Mouse (Mus musculus) heart, embryonic 11.5 days (tissue): ENCODE measurements around the gene Orm3. TPM values are rescaled to one million over a fixed set of nuclear protein-coding genes. Genes with fewer than 3 reads are reported as not detected.

Experiments
- ATAC-seq: fragments of 200-750 bp; cut with Nextera tagmentation; replicated peaks from 2 replicates; pipeline ENCODE4 v1.8.0; 2017; ENCODE audit warnings: moderate library complexity; ENCODE audit not compliant: insufficient number of reproducible peaks, low FRiP score, low TSS enrichment
- H3K27ac ChIP-seq: fragments of 300-500 bp; sonication (generic); 2 replicates; pipeline ENCODE4 v1.5.1; 2014; ENCODE audit warnings: mild to moderate bottlenecking, low read depth, low read length
- H3K27me3 ChIP-seq: fragments of 300-500 bp; sonication (generic); 2 replicates; pipeline ENCODE4 v1.6.1; 2014; ENCODE audit warnings: mild to moderate bottlenecking, low read length, mixed read lengths; ENCODE audit not compliant: control insufficient read depth, insufficient read depth
- H3K36me3 ChIP-seq: fragments of 300-500 bp; sonication (generic); 2 replicates; pipeline ENCODE4 v1.6.1; 2014; ENCODE audit warnings: mild to moderate bottlenecking, low read length, moderate library complexity, mixed read lengths; ENCODE audit not compliant: control insufficient read depth, insufficient read depth
- H3K4me1 ChIP-seq: fragments of 300-500 bp; sonication (generic); 2 replicates; pipeline ENCODE4 v1.6.1; 2014; ENCODE audit warnings: low read length; ENCODE audit not compliant: control insufficient read depth, insufficient read depth
- H3K4me2 ChIP-seq: fragments of 300-500 bp; sonication (generic); 2 replicates; pipeline ENCODE4 v1.6.1; 2014; ENCODE audit warnings: mild to moderate bottlenecking, moderate library complexity
- H3K4me3 ChIP-seq: fragments of 300-500 bp; sonication (generic); 2 replicates; pipeline ENCODE4 v1.5.1; 2014; ENCODE audit warnings: low read depth, low read length
- H3K9ac ChIP-seq: fragments of 300-500 bp; sonication (generic); 2 replicates; pipeline ENCODE4 v1.6.1; 2014; ENCODE audit warnings: mild to moderate bottlenecking, low read depth, low read length, moderate library complexity
- H3K9me3 ChIP-seq: fragments of 300-500 bp; sonication (generic); replicated peaks from 2 replicates; pipeline ENCODE4 v1.6.1; 2016; ENCODE audit warnings: low read length; ENCODE audit not compliant: control insufficient read depth
- WGBS: fragments of 180-500 bp; shearing (Covaris S2); extraction: QIAGEN DNeasy Blood & Tissue Kit; methylation state at CpG from one replicate; pipeline ENCODE4 v1.1.7; 2014; ENCODE audit not compliant: insufficient replicate concordance; 5-methylcytosine and 5-hydroxymethylcytosine counted together
- polyA plus RNA-seq: library from polyadenylated mRNA; unstranded; fragments of >200 nt; fragmentation: Nextera tagmentation; extraction: Ambion mirVana; gene quantifications from 2 replicates; pipeline ENCODE4 v1.2.1, GENCODE M21; 2014

Gene Orm3
- polyA plus RNA-seq, 1 experiment from 2014 or later: not detected

DNA sequence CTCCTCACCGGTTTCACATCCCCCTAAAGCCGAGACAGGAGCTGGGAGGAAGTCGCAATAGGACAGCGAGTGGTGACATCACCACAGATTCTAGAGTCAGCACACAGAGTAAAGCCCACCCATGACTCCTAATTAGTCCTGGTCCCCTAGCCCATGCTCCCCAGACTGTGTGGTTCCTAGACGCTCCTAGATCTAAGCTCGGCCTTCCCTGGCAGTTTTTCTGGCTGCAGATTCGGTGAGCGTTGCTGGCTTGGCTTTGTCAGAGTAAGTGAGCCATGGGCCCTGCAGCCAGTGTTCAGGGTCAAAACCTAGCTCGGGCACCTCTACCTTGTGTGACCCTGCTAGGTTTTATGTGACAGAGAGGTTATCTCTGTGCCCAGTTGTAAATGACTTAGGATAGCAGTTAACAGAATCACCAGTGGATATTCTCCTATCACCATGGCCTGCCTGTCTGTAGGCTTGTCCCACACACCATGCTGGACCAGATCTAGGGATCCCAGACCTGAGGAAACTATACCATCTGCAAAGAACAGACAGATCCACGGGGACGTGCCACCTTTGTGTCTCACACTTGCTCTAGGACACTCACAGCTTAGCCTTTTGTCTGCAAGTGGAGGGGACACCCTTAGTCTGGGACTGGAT, 34.0 kb downstream of the Orm3 start:
- Histone ChIP-seq H3K27me3 (no peaks in the 10 kb centered on the region), H3K4me1 (peaks cover 6% of the 10 kb centered on the region), H3K9ac (no peak overlapping the region), H3K4me3 (no peak overlapping the region), H3K9me3 (no peaks in the 10 kb centered on the region), H3K36me3 (no peaks in the 10 kb centered on the region; the same call in 1 of the 2 replicates), H3K4me2 (no peak overlapping the region), H3K27ac (no peak overlapping the region)
- 59% methylated on average over 11 of the region's 11 CpGs for WGBS
- no peak for ATAC-seq

- Histone ChIP-seq H3K27me3 (no peaks in the 10 kb centered on the region), H3K9ac (0 out of 2 replicates have a peak overlapping the region, but pooled peaks have one; percentile 18), H3K4me3 (no peak overlapping the region), H3K9me3 (no peaks in the 10 kb centered on the region), H3K36me3 (no peaks in the 10 kb centered on the region; the same call in none of the 2 replicates), H3K27ac (no peak overlapping the region), H3K4me1 (peaks cover 6% of the 10 kb centered on the region), H3K4me2 (no peak overlapping the region)
- ATAC-seq: no peak
- WGBS: 63% methylated on average over 6 of the region's 6 CpGs
These were observed 35.4 kb downstream of the Orm3 start for GRCm38 (mm10) chr4:63391322-63391721.

GRCm38 (mm10) chr4:63397981-63398537, 42.1 kb downstream of the Orm3 start:
- Histone ChIP-seq H3K4me1 (peaks cover 16% of the 10 kb centered on the region), H3K4me2 (no peak overlapping the region), H3K4me3 (no peak overlapping the region), H3K36me3 (no peaks in the 10 kb centered on the region; the same call in 1 of the 2 replicates), H3K27ac (no peak overlapping the region), H3K9me3 (no peaks in the 10 kb centered on the region), H3K9ac (no peak overlapping the region), H3K27me3 (no peaks in the 10 kb centered on the region; the same call in 1 of the 2 replicates)
- 67% methylated on average over 10 of the region's 10 CpGs for WGBS
- ATAC-seq: no peak

- WGBS: 51% methylated on average over 11 of the region's 11 CpGs
- Histone ChIP-seq H3K36me3 (no peaks in the 10 kb centered on the region; the same call in 1 of the 2 replicates), H3K4me2 (no peak overlapping the region), H3K27ac (no peak overlapping the region), H3K27me3 (no peaks in the 10 kb centered on the region; the same call in 1 of the 2 replicates), H3K4me3 (no peak overlapping the region), H3K4me1 (peaks cover 26% of the 10 kb centered on the region), H3K9ac (no peak overlapping the region), H3K9me3 (no peaks in the 10 kb centered on the region)
- no peak for ATAC-seq
These were observed 43.1 kb downstream of the Orm3 start for GRCm38 (mm10) chr4:63398854-63399609.

DNA sequence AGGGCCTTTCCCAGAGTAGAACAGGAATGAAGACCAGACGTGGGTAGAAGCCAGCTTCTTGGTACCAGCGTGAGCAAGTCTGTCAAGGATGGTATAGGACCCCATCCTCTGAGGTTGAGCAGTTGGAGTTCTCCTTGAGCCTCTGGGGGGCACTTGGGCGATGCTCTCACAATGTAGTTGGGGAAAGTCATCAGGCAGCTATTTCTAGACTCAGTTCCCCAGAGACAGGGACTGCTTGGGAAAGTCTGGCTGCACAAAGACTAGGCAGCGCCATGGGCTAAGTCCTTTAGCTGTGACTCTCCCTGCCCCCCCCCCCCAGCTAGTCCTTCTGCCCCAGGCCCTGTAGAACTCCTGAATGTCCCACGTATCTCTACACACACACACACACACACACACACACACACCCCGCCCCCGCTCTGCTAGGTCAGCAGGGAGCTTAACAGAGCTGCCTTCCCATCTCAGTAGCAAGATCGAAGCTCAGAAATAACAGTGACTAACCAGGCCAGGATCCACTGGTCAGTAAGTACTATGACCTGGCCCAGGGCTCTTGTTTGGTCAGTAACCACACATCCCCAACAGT, 43.8 kb downstream of the Orm3 start:
- peaks cover 33% of the 10 kb centered on the region for H3K4me1 ChIP-seq
- H3K36me3 ChIP-seq: no peaks in the 10 kb centered on the region; the same call in 1 of the 2 replicates
- no peak overlapping the region for H3K9ac ChIP-seq
- no peak for ATAC-seq
- no peak overlapping the region for H3K4me2 ChIP-seq
- H3K4me3 ChIP-seq: no peak overlapping the region
- H3K9me3 ChIP-seq: no peaks in the 10 kb centered on the region
- no peaks in the 10 kb centered on the region; the same call in 1 of the 2 replicates for H3K27me3 ChIP-seq
- H3K27ac ChIP-seq: no peak overlapping the region
- 54% methylated on average over 8 of the region's 8 CpGs for WGBS

- no peak for ATAC-seq
- no peaks in the 10 kb centered on the region; the same call in 1 of the 2 replicates for H3K27me3 ChIP-seq
- H3K4me3 ChIP-seq: no peak overlapping the region
- no peaks in the 10 kb centered on the region for H3K9me3 ChIP-seq
- 84% methylated on average over 18 of the region's 18 CpGs for WGBS
- no peak overlapping the region for H3K27ac ChIP-seq
- H3K36me3 ChIP-seq: no peaks in the 10 kb centered on the region; the same call in 1 of the 2 replicates
- H3K4me1 ChIP-seq: peaks cover 41% of the 10 kb centered on the region
- H3K9ac ChIP-seq: no peak overlapping the region
- H3K4me2 ChIP-seq: no peak overlapping the region
These were observed 44.8 kb downstream of the Orm3 start for GRCm38 (mm10) chr4:63400541-63401306.

- Histone ChIP-seq H3K4me2 (peak overlapping the region; percentile 9), H3K4me1 (peaks cover 41% of the 10 kb centered on the region), H3K27ac (no peak overlapping the region), H3K27me3 (no peaks in the 10 kb centered on the region; the same call in 1 of the 2 replicates), H3K36me3 (no peaks in the 10 kb centered on the region), H3K9me3 (no peaks in the 10 kb centered on the region), H3K4me3 (no peak overlapping the region), H3K9ac (no peak overlapping the region)
- 68% methylated on average over 6 of the region's 6 CpGs for WGBS
- ATAC-seq: no peak
These were observed 45.7 kb downstream of the Orm3 start for GRCm38 (mm10) chr4:63401620-63402019.

DNA sequence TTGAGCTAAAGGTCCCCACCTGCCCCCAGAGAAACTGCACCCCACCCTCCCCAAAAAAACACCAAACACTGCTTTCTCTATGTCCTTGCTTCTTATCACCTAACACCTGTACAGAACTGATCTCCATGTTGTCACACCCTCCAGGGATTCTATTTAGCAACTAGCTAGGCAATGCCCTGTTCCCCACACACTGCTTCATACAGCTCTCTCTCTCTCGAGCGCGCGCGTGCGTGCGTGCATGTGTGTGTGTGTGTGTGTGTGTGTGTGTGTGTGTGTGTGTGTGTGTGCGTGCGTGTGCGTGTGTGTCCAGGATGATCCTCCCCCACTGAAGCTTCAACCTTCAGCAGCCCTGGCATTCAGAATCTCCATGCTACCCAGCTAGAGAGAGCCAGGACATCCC, 46.1 kb downstream of the Orm3 start:
- H3K27ac ChIP-seq: 0 out of 2 replicates have a peak overlapping the region, but pooled peaks have one; percentile 83
- peak overlapping the region; percentile 67; the same call in 1 of the 2 replicates for H3K9ac ChIP-seq
- H3K4me1 ChIP-seq: peaks cover 41% of the 10 kb centered on the region
- H3K27me3 ChIP-seq: no peaks in the 10 kb centered on the region; the same call in none of the 2 replicates
- no peaks in the 10 kb centered on the region for H3K36me3 ChIP-seq
- ATAC-seq: no peak
- 94% methylated on average over 10 of the region's 10 CpGs for WGBS
- no peaks in the 10 kb centered on the region for H3K9me3 ChIP-seq
- H3K4me3 ChIP-seq: peak overlapping the region; percentile 35
- peak overlapping the region; percentile 59 for H3K4me2 ChIP-seq
